Mouse (Mus musculus): ENCODE data around the gene Erf. TPM values are rescaled to one million over a fixed set of nuclear protein-coding genes. Genes with fewer than 3 reads are reported as not detected.

The Erf gene
- total RNA-seq (2021) = 19.4 and 33.2 TPM in 2 replicates
- long read RNA-seq, partial matches to known transcripts = 0 of 4 reads
- long read RNA-seq, other reads (novel, unspliced or antisense) = 4 of 4 reads

GRCm38 (mm10) chr7:25250141-25250972 is at the start of gene Erf:
Gene Erf, minus strand, starts transcription at chr7:25250761.
- DNase-seq = peak; percentile 97

- DNase-seq = peak; percentile 74
Measured at GRCm38 (mm10) chr7:25297454-25298325, 47.1 kb upstream of the Erf start, which contains the start of gene Pafah1b3. Gene Pafah1b3, minus strand, starts transcription at chr7:25297986.

GRCm38 (mm10) chr7:25296945-25297453 is 46.4 kb upstream of the Erf start:
- peak; percentile 51 for DNase-seq

GRCm38 (mm10) chr7:25294960-25295722 is 44.6 kb upstream of the Erf start:
- no peak for DNase-seq

- DNase-seq = no peak
Measured at GRCm38 (mm10) chr7:25294495-25294894, 43.9 kb upstream of the Erf start.

- peak; percentile 2 for DNase-seq
Measured at GRCm38 (mm10) chr7:25293191-25293739, 42.7 kb upstream of the Erf start.

- peak; percentile 4 for DNase-seq
Measured at GRCm38 (mm10) chr7:25292107-25292506, 41.5 kb upstream of the Erf start.

- peak; percentile 68 for DNase-seq
Measured at GRCm38 (mm10) chr7:25290911-25291310, 40.4 kb upstream of the Erf start.

GRCm38 (mm10) chr7:25290463-25290862 is 39.9 kb upstream of the Erf start:
- DNase-seq = no peak

GRCm38 (mm10) chr7:25289925-25290324 is 39.4 kb upstream of the Erf start:
- no peak for DNase-seq

- no peak for DNase-seq
Measured at GRCm38 (mm10) chr7:25288721-25289120, 38.2 kb upstream of the Erf start.

GRCm38 (mm10) chr7:25288011-25288410 is 37.5 kb upstream of the Erf start:
- no peak for DNase-seq

- DNase-seq = no peak
Measured at GRCm38 (mm10) chr7:25286989-25287388, 36.4 kb upstream of the Erf start.

- no peak for DNase-seq
Measured at GRCm38 (mm10) chr7:25285511-25286238, 35.1 kb upstream of the Erf start.

GRCm38 (mm10) chr7:25284766-25285165 is 34.2 kb upstream of the Erf start:
- DNase-seq = no peak

GRCm38 (mm10) chr7:25284171-25284570 is 33.6 kb upstream of the Erf start:
- DNase-seq = no peak

- DNase-seq = no peak
Measured at GRCm38 (mm10) chr7:25283637-25284036, 33.1 kb upstream of the Erf start.

- DNase-seq = no peak
Measured at GRCm38 (mm10) chr7:25282731-25283211, 32.2 kb upstream of the Erf start.

GRCm38 (mm10) chr7:25281734-25282601 is 31.4 kb upstream of the Erf start:
- DNase-seq = peak; percentile 99

All from adrenal gland, postnatal 25 days (tissue).